Mouse (Mus musculus) midbrain, postnatal 0 days (tissue): ENCODE measurements around the gene Ybx2. TPM values are rescaled to one million over a fixed set of nuclear protein-coding genes. Genes with fewer than 3 reads are reported as not detected.

Experiments
- ATAC-seq: fragments of 200-750 bp; cut with Nextera tagmentation; 2 replicates; pipeline ENCODE4 v1.8.0; 2017; ENCODE audit warnings: moderate number of reproducible peaks, mild to moderate bottlenecking, moderate TSS enrichment, moderate library complexity; ENCODE audit not compliant: low FRiP score
- DNase-seq: peaks from one replicate; pipeline ENCODE4 v3.0.0-alpha.2; 2015; ENCODE audit warnings: low spot score
- H3K27ac ChIP-seq: fragments of 300-500 bp; sonication (generic); 2 replicates; pipeline ENCODE4 v1.5.1; 2014; ENCODE audit warnings: low read depth, mild to moderate bottlenecking, low read length, mixed read lengths
- H3K27me3 ChIP-seq: fragments of 300-500 bp; sonication (generic); 2 replicates; pipeline ENCODE4 v1.6.1; 2014; ENCODE audit warnings: low read length, control low read depth, mixed read lengths; ENCODE audit not compliant: insufficient read depth
- H3K36me3 ChIP-seq: fragments of 300-500 bp; sonication (generic); 2 replicates; pipeline ENCODE4 v1.6.1; 2014; ENCODE audit warnings: low read length, control low read depth, mixed read lengths; ENCODE audit not compliant: insufficient read depth
- H3K4me1 ChIP-seq: fragments of 300-500 bp; sonication (generic); 2 replicates; pipeline ENCODE4 v1.6.1; 2014; ENCODE audit warnings: mild to moderate bottlenecking, control low read depth, antibody characterized with exemption, low read length, mixed read lengths; ENCODE audit not compliant: insufficient read depth
- H3K4me2 ChIP-seq: fragments of 300-500 bp; sonication (generic); 2 replicates; pipeline ENCODE4 v1.6.1; 2014; ENCODE audit warnings: low read depth, mild to moderate bottlenecking, low read length, mixed read lengths; ENCODE audit not compliant: poor library complexity, severe bottlenecking
- H3K4me3 ChIP-seq: fragments of 300-500 bp; sonication (generic); 2 replicates; pipeline ENCODE4 v1.5.1; 2014; ENCODE audit warnings: low read depth, mild to moderate bottlenecking, low read length, moderate library complexity
- H3K9ac ChIP-seq: fragments of 300-500 bp; sonication (generic); replicated peaks from 2 replicates; pipeline ENCODE4 v1.6.1; 2014; ENCODE audit warnings: mild to moderate bottlenecking, low read length, moderate library complexity, mixed read lengths; ENCODE audit not compliant: poor library complexity, severe bottlenecking
- H3K9me3 ChIP-seq: fragments of 300-500 bp; sonication (generic); 2 replicates; pipeline ENCODE4 v1.6.1; 2016; ENCODE audit warnings: low read length, control low read depth
- CTCF ChIP-seq: IDR thresholded peaks from 2 replicates; pipeline ENCODE4 v1.5.1; 2016; ENCODE audit warnings: antibody characterized with exemption, mild to moderate bottlenecking
- WGBS: fragments of 180-500 bp; shearing (Covaris S2); extraction: QIAGEN DNeasy Blood & Tissue Kit; methylation state at CpG from one replicate; pipeline ENCODE4 v1.1.7; 2014; 5-methylcytosine and 5-hydroxymethylcytosine counted together
- polyA plus RNA-seq: library from polyadenylated mRNA; unstranded; fragments of >200 nt; fragmentation: Nextera tagmentation; extraction: Ambion mirVana; gene quantifications from 2 replicates; pipeline ENCODE4 v1.2.1, GENCODE M21; 2015
- total RNA-seq: library from RNA; depleted of rRNA; stranded (reverse); fragments of >200 nt; gene quantifications from 2 replicates; pipeline ENCODE4 v1.2.3, GENCODE M21; 2014

Ybx2 gene
- total and polyA plus RNA-seq, 2 experiments from 2014 or later: 4.2 to 5.0 TPM

DNA sequence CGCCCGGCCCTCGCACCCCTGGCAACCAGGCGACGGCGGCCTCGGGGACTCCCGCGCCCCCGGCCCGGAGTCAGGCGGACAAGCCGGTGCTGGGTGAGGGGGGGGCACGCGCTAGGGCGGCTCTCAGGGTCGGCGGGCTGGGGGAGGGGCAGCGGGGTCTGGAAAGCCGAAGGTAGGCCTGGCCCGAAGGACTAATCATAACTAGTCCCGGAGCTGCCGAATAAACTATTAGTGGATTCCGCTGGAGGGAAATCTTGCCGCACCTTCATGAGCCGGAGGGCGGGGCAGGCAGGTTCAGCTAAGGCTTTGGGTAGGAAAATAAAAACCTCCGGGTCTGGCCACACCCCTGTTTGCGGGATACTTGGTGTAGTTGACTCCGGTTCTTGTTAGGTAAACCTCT, 560 bp downstream of the Ybx2 start:
- no peaks in the 10 kb centered on the region for H3K9me3 ChIP-seq
- 2% methylated on average over 29 of the region's 30 CpGs for WGBS
- DNase-seq (no peak), ATAC-seq (no peak)
- H3K9ac ChIP-seq: peak overlapping the region; percentile 67
- H3K27ac ChIP-seq: no peak overlapping the region
- no peak for TF ChIP-seq CTCF
- H3K4me1 ChIP-seq: no peaks in the 10 kb centered on the region
- peak overlapping the region; percentile 99 for H3K4me2 ChIP-seq
- peaks cover 3% of the 10 kb centered on the region; the same call in 1 of the 2 replicates for H3K27me3 ChIP-seq
- H3K36me3 ChIP-seq: no peaks in the 10 kb centered on the region
- peak overlapping the region; percentile 54 for H3K4me3 ChIP-seq

DNA sequence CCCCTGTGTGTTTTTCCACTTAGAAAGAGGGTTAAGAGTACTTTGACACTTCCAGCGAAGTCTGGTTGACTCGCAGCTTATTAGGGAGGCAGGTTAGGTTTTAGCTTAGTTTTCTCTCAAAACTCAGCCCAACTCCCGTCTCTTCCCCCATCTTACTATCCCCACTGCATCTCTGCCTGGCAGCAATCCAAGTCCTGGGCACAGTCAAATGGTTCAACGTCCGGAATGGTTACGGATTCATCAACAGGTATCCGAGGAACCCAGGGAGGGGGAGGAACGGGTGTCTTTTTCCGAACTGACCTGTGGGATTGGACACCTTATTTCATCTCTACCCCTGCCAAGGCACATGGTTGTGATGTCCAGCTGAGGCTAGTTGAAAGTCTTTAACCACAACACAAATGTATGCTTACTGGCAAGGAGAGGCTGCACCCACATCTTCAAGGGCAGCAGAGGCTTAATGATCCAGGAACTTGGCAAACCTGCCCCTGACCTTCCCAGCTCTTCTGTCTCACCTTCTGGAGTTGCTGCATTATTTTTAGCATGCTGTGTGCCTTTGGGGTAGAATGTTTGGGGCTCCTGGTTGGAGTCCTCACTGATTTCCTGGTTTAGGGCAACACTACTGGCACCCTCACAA, 1.2 kb downstream of the Ybx2 start:
- no peak overlapping the region for H3K9ac ChIP-seq
- peak overlapping the region; percentile 54 for H3K4me3 ChIP-seq
- no peak overlapping the region for H3K27ac ChIP-seq
- no peaks in the 10 kb centered on the region for H3K9me3 ChIP-seq
- ATAC-seq (no peak), DNase-seq (no peak)
- H3K27me3 ChIP-seq: peaks cover 3% of the 10 kb centered on the region; the same call in 1 of the 2 replicates
- no peaks in the 10 kb centered on the region for H3K36me3 ChIP-seq
- no peak for TF ChIP-seq CTCF
- 42% methylated on average over 9 of the region's 9 CpGs for WGBS
- H3K4me1 ChIP-seq: no peaks in the 10 kb centered on the region
- peak overlapping the region; percentile 99 for H3K4me2 ChIP-seq

DNA sequence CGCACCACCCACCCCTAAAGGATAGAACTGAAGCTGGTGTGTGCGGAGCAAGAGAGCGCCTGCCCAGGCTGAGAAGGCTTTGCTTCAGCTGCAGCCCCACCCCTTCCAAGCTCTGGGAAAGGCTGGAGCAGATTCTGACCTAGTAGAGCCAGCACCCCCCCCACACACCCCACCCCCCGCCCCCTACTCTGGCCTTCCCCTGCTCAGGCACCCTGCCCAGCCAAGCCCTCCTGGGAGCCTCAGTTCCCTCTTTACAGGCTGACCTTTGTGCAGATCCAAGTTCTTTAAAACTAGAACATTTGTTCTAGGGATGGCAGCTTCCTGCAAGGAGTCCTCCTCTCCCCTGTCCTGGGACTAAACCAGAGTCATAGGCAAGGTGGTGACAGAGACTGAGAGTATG, 1.8 kb downstream of the Ybx2 start:
- no peak for ATAC-seq
- H3K4me1 ChIP-seq: no peaks in the 10 kb centered on the region
- no peak for DNase-seq
- no peak overlapping the region for H3K27ac ChIP-seq
- H3K27me3 ChIP-seq: peaks cover 3% of the 10 kb centered on the region; the same call in 1 of the 2 replicates
- no peaks in the 10 kb centered on the region for H3K36me3 ChIP-seq
- WGBS: 39% methylated on average over 4 of the region's 4 CpGs
- H3K4me2 ChIP-seq: no peak overlapping the region
- no peak overlapping the region for H3K4me3 ChIP-seq
- no peaks in the 10 kb centered on the region for H3K9me3 ChIP-seq
- TF ChIP-seq CTCF: no peak
- H3K9ac ChIP-seq: no peak overlapping the region

DNA sequence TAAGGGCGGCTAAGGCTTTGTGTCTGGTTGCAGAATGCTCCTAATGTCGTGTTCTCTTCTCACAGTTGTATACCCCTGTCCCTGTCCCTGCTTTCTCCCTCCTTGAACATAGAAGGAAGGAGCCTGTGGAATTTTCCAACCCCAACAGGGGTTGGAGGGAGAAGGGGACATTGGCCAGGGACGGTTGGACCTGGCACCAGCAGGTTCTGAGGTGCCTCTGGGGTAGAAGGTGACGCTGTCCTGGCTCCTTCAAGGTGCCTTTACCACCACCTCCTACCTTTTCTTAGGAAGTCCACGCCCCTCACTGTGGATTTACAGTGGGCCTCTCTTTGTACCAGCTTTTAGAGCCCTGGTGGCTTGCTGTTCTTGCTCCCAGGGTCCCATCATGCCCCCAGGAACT, 2.2 kb downstream of the Ybx2 start:
- Histone ChIP-seq H3K36me3 (no peaks in the 10 kb centered on the region), H3K4me3 (no peak overlapping the region), H3K9me3 (no peaks in the 10 kb centered on the region), H3K4me2 (no peak overlapping the region), H3K27ac (no peak overlapping the region), H3K27me3 (peaks cover 3% of the 10 kb centered on the region; the same call in 1 of the 2 replicates), H3K4me1 (no peaks in the 10 kb centered on the region), H3K9ac (no peak overlapping the region)
- no peak for TF ChIP-seq CTCF
- 71% methylated on average over 5 of the region's 5 CpGs for WGBS
- DNase-seq: no peak
- no peak for ATAC-seq

DNA sequence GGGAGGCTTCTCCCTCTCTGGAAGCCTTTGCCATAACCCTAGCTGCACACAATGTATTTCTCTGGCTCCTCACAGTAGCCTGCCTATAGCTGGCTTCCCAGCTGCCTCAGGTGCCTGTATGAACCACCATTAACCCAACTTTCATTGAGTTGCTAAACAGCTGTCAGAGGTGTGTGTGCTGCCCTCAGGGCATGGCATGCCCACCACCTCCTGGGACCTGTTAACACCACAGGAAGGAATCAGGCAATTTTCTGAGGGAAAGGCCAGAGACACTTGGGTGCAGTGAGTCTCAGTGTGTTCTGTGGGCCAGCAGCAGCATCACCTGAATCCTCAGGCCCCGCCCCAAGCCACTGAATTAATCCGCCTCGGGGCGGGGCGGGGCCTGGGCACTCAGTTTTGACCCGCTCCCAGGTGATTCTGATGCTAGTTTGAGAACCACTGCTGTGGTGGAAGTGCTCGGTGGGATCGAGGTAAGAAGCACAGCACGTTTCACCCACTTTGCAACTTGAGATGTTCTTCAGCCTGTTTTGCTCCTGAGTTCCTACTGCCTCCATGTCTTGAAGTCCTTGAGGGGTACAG, 2.9 kb downstream of the Ybx2 start:
- H3K27ac ChIP-seq: no peak overlapping the region
- DNase-seq (no peak), ATAC-seq (no peak)
- H3K27me3 ChIP-seq: peaks cover 3% of the 10 kb centered on the region; the same call in 1 of the 2 replicates
- no peak overlapping the region for H3K4me3 ChIP-seq
- no peak overlapping the region for H3K9ac ChIP-seq
- TF ChIP-seq CTCF: no peak
- no peaks in the 10 kb centered on the region for H3K4me1 ChIP-seq
- WGBS: 21% methylated on average over 9 of the region's 9 CpGs
- no peak overlapping the region for H3K4me2 ChIP-seq
- H3K36me3 ChIP-seq: no peaks in the 10 kb centered on the region
- H3K9me3 ChIP-seq: no peaks in the 10 kb centered on the region

DNA sequence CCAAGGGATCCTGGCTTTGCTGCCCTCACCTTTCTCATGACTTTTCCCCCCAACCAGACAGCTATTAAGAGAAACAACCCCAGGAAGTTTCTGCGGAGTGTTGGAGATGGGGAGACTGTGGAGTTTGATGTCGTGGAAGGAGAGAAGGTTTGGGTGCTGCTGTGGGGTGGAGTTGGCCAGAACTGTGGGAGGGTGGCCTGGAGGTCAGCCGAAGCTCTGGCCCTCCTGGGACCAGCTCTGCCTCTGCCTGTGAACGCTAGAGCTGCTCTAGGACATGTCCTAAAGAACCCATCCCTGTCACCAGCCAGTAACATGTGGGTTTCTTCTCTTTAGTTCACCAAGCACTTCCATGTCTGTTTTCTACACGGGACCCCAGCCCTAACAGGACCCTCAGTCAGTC, 3.6 kb downstream of the Ybx2 start:
- TF ChIP-seq CTCF: no peak
- H3K27me3 ChIP-seq: peaks cover 3% of the 10 kb centered on the region; the same call in 1 of the 2 replicates
- no peaks in the 10 kb centered on the region for H3K4me1 ChIP-seq
- ATAC-seq (no peak), DNase-seq (no peak)
- H3K36me3 ChIP-seq: no peaks in the 10 kb centered on the region
- H3K4me3 ChIP-seq: no peak overlapping the region
- WGBS: 74% methylated on average over 5 of the region's 5 CpGs
- no peak overlapping the region for H3K4me2 ChIP-seq
- H3K9ac ChIP-seq: no peak overlapping the region
- no peaks in the 10 kb centered on the region for H3K9me3 ChIP-seq
- no peak overlapping the region for H3K27ac ChIP-seq
